Mouse (Mus musculus) ovary, postnatal 14 days (tissue): ENCODE results near the gene Cep85l.

ENCODE experiments used
- DNase-seq: peaks from one replicate; pipeline ENCODE4 v3.0.0; 2022; ENCODE audit warnings: low spot score

The Cep85l gene

DNA sequence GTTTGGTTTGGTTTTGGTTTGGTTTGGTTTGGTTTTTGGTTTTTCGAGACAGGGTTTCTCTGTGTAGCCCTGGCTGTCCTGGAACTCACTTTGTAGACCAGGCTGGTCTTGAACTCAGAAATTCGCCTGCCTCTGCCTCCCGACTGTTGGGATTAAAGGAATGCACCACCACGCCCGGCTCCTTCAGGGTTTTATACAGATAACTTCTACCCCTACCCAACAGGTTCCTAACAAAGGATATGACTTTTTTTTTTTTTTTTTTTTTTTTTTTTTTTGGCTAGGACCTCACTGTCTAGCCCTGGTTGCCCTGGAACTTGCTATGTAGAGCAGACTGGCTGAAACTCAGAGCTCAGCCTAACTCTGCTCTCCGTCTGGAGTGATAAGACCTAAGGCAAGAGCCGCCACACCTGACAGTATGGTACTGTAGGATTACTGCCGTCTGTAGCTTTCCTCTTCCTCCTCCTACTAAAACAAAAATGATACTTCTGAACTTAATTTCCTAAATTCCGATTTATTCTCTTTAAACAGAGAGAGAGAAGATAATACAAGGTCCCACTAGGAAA, 37.5 kb downstream of the Cep85l start:
- DNase-seq = no peak

DNA sequence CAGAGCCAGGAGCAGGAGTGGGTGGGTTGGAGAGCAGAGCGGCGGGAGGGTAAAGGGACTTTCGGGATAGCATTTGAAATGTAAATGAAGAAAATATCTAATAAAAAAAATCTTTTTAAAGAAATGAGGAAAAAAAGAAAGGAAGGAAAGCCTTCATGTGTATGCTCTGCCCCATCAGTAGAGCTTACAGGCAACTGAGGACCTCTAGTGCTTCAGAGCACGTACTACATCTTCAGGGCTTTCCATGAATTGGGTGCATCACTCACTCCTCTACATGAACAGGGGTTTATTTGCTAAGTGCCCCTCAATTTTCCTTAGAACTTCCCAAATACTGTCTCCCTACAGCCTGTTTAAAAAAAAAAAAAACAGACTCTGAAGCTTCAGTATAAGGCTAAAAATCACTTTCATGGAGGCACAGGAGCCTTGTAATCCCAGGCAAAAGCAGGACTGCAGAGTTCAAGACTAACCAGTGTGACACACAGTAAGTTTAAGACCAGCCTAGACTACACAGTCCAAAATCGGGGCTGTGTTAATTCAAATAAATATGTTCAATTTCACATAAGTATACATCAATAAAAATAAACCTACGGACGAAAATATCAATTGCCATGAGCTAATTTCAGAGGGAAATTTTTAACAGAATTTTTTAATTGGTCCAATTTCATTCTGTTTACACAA, 38.3 kb downstream of the Cep85l start:
- no peak for DNase-seq

DNA sequence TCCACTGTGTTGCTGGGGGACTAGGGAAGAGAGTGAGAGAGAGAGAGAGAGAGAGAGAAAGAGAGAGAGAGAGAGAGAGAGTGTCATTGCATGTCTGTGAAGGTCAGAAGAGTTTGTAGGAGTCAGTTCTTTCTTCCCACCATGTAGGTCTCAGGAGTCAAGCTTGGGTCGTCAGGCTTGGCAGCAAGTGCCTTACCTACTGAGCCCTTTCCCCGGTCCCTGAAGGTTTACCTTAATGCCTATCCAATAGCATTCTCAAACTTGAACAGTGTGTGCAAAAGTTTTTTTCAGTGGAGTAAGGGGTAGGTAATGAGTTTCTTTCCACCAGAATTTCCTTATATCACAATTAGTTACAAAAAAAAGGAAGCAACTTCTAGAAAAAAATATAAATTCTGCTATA, 40.7 kb downstream of the Cep85l start:
- no peak for DNase-seq

DNA sequence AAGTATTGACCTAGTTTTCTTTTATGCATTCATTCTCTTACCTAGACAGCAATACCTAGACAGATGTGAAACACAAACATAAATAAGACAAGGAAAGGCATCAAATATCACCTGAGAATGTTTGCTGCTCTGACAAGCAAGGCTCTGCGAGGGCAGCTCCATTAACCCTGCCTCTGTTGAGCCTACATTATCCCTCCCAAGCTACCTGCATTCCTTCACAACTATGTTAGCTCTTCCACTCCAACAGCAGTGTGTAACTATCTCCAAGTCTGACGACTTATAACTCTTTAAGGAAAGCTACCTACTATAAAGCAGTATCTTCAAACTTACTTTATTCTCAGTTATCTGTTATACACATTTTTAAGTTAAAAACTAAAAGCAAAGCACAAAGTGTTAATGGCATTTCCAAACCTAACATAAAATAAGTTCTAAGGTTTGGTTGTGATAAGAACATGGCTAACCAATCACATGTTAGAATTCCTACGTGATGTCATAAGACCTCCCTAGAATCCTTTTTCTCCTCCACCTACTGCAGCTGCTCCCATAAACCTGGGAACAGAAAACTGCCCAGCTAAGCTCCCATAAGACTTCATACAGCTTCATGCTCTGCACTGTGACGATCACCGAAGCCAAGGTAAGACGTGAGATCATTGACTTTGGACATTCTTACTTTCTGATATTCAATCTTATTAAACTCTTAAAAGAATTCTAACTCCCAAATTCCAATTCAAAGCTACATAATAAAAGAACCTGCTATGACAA, 42.4 kb downstream of the Cep85l start, which contains the start of gene Pln:
Gene Pln, plus strand, starts transcription at position 506 of the 762 bp plus-strand sequence.
- no peak for DNase-seq

DNA sequence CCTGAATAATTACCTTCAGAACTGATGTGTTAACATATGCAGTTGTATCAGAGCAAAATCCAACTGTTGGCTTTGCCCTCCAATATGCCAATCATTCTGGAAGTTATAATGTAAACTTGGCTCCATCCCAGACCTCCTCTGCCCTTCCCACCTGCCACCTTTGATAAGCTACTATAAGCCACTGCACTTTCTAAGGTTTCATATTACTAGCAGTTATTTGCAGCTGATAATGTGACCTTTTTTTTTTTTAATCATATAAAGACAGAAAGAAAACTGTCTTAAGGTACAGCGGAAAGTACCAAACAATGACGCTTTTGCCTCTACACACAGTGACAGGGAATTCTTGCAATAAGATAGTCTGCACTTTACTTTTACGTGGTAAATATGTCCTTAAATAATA, 43.8 kb downstream of the Cep85l start:
- DNase-seq = no peak

DNA sequence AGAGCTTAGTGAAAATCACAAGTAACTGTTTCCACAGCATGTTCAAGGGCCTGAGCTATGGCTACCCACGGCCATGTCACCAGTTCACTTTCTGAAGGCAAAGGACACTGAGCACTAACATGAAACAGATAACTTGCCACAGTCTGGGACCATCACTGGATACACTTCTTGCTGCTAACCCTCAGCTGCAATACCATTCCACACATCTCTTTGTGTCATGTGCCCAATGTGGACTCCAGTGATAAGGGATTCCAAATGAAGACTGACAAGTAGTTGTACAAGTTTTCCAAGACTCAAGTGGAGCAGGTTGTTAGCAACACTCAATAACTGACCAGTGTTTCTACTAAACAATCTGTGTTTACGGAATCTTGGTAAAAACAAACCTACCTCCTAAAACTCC, 44.5 kb downstream of the Cep85l start:
- no peak for DNase-seq

DNA sequence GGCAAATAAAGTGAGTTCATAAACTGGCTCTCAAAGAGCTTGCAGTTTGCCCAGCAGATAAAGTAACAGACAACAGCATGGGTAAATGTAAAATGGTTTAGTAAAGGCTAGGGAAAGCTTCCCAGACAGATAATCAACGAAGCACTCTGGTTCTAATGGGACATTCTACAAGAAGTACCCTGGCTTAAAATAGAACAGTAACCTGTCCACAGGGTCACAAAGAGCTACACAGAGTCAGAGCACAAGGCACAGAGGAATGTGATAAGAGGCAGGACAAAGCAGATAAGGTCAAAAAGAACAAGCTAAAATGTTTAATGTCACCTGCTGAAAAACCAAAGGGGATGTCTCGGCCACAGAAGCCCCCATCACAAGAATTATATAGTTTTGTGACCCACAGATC, 47.0 kb downstream of the Cep85l start:
- DNase-seq = no peak

DNA sequence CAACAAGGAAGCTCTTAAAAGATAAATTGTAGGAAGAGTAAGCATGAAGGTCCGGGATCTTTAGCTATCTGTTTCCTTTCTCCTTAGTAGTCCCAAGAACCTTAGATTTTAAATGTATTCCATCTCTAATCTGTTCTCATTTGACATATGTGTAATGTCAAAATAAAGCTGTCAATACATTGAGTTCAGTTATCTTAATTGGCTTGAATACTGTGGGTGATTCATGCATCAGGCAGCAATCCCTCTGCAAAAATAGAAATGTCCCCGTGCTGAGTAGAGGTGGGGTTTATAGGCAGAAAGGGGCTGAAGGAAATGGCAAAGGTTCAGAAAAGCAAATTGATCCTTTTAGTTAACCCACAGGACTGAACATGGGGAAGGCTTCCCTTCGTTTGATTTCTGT, 50.5 kb downstream of the Cep85l start:
- DNase-seq = no peak

DNA sequence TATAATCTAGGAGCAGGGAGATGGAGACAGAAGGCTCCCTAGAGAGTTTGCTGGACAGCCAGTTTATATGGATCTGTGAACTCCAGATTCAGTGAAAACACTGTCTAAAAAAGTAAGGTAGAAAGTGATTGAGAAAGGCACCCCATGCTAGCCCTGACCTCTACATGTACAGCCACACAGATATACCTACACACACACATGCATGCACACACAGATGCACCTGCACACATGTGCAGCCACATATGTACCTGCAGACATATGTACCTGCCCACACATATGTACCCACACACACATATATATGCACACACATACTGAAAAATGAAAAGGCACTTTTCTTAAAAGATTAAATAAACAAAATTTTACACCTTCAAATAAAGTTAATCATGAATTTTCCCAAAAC, 53.4 kb downstream of the Cep85l start:
- DNase-seq = no peak

DNA sequence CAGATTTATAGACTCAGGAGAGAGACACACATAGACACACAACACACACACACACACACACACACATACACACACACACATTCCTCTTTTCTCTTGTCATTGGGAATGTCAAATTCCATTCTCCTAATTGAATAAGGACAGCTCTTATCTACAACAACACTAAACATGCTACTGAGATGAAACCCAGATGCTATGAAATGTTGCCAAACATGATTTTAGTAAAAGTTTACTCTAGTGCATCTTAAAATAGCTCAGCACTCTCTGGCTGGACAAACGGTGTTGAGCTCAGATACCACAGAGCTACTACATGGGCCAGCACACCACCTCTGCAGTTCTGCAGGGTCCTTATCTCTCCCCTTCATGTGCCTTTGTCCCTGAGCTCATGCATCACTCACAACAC, 55.1 kb downstream of the Cep85l start:
- no peak for DNase-seq

DNA sequence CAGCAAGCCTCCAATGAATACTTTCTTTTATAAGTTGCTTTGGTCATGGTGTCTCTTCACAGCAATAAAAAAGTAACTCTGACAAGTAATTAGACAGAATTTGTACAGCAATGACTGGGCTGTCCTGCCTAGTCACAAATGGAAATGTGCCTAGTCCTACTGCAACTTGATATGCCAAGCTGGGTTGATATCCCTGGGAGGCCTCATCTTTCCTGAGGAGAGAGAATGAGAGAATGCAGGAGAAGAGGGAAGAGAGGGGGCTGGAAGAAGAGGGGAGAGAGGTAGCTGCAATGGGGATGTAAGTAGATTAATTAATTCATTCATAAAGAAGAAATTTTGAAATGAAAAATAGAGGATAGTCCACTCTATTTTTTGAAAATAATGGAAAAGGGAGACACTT, 56.4 kb downstream of the Cep85l start:
- DNase-seq = no peak

DNA sequence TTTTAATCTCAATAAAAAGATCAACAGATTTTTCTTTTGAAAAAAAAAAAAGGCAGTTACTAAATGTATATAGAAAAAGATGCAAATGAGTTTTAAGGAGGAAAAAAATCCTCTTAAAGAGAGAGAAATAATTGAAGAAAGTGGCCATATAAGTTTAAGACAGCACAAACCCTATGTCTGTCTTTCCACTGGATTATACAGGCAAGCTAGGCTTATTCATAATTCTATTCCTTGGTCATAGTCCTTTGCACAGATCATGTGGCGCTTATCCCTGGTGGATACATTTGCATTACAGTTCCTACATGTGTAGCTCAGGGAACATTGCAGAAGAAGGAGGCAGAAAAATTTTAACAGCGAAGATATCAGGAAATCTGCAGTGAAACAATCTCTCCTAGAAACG, 73.1 kb downstream of the Cep85l start:
- no peak for DNase-seq

DNA sequence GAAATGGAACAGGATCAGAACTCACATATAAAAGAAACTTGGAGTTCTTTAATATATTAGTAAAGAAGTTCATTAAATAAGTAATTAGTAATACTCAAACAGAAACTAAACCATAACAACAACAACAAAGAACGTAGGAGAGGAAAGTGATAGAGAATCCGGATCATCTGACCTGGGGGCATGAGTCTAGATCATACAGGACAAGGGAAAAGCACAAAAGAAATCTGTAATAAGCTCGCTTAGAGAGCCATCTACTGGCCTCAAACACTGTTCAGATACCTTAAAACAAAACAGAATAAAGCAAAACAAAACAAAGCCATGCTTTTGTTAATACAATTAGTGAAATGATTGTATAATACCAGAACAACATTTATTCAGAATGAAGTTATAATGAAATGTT, 73.9 kb downstream of the Cep85l start:
- no peak for DNase-seq

DNA sequence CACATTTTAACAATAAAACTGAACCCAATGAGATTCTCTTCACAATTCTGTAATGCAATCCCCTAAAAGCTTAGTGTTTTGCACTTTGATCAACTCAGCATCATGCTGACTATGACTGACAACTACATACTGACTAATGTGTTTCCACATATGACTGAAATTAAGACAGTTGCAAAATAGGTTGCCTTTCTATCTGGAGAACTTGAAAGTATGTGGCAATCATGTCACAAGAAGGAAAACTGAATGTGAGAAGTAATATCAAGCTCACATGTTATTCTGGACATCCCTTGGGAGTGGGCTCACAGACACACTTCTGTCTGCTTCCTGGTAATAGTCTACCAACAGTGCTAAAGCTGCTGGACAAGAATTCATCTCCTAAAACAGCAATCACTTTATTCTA, 94.6 kb downstream of the Cep85l start:
- DNase-seq = no peak

DNA sequence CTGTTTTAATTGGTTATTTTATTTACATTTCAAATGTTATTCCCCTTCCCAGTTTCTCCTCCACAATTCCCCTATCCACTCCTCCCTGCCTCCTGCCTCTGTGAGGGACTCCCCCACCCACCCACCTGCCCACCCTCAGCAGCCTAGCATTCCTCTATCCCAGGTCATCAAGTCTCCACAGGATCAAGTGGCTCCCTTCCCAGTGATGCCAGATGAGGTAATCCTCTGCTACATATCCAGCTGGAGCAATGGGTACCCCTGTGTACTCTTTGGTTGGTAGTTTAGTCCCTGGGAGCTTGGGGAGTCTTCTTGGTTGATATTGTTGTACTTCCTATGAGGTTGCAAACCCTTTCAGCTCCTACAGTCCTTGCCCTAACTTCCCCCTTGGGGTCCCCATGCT, 107.5 kb downstream of the Cep85l start:
- DNase-seq = no peak

DNA sequence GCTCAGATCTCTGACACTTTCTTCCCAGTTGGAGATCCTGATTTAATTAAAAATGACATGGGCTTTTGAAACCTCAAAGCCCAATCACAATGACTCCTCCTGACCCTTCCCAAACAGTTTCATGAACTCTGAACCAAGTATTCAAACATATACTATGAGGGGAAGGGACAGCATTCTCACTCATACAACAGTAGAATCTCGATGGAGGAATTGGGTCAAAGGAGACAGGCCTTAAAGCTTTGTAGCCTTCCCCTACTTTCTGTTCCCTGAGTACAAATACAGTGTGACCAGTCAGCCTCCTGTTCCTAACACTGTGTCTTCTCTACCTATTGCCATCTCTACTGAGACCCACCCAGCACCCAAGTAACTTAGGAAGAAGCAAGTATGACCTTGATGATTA, 117.7 kb downstream of the Cep85l start:
- DNase-seq = no peak

DNA sequence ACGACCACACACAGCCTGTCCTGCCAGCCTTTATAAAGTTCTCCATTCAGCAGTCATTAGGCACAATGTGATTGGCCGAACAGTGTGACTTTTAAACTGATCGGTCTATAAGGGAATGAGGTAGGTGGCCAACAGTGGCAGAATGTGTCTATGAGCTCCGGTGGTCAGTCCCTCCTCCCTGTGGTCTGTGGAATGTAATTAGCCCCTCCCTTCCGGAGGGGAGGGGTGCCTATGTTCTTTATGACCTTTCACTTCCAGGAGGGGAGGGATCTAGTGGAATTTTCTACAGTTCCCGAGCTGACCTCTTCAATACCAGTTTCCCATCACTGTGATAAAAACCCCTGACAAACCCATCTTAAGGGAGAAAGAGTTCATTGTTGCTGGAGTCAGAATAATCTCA, 144.4 kb downstream of the Cep85l start:
- no peak for DNase-seq

DNA sequence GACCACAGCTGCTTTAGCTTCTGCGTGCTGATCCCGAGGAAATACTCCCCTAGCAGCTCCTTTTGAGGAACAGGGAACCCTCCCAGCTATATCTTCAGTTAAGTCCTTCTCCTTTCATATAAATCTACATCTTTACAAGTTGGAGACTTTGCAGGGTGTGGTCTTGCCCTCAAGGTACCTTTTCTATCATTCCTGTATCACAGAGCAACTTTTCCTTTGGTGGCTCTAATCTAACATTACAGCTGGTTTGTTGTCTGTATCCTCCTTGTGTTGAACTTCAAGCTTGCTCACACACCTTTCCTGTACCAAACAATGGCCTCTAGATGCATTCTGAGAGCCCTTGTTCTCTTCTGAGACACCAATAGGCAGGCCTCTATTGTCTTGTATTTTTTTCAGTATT, 145.1 kb downstream of the Cep85l start:
- DNase-seq = no peak

DNA sequence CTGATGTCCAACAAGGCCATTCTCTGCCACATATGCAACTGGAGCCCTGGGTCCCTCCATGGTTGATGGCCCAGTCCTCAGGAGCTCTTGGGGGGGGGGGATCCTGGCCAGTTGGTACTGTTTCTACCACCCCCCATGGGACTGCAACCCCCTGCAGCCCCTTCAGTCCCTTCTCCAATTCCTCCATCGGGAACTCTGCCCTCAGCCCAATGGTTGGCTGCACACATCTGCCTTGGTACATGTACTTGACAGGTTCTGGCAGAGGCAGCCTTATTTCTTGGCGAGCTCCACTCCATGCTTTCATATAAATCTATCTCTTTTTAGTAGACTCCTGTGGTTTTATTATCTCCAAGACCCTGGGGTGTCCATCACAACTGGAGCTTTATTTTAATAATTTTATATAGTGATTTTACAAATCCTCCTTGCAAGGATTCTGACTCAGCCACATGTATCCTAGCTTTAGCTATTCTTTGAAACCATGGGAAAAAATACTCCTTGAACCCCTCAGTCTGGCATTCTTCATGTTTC, 145.6 kb downstream of the Cep85l start:
- DNase-seq = no peak

DNA sequence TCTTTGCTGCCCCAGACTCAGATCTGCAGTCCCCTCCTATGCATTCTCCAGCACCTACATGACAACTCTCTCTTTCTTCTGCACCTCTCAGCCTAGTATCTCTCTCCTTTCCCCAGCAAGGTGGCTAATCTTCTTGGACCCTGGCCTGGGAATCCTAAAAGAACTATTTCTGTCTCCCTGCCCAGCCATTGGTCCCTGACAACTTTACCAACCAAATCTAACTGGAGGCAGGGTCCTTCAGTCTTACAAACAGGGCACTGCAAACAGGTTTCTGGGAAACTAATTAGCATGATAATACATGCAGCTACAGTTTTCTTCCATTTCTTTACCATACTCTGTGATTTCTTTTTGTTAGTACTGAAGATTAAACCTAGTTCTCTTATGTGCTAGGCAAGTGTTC, 148.9 kb downstream of the Cep85l start:
- no peak for DNase-seq

DNA sequence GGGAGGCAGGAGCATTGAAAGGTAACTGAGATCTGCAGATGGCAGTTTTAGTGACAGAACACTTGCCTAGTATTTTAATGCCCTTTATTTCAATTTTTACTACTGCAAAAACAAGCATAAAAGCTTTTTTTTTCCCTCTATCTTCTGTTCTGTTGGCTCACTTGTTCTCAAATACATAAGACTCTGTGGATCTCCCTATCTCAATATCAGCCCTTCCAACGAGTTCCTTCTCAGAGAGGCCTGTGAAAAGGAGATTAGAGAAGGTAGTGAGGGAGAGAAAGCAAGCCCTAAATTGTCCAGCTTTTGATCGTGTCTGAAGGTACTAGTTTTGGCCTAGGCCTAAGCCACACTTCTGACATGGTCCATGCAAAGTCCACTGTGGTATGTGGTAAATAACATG, 150.6 kb downstream of the Cep85l start:
- DNase-seq = no peak
